Mouse (Mus musculus): ENCODE results near the gene Prrxl1.

Gene Prrxl1

DNA sequence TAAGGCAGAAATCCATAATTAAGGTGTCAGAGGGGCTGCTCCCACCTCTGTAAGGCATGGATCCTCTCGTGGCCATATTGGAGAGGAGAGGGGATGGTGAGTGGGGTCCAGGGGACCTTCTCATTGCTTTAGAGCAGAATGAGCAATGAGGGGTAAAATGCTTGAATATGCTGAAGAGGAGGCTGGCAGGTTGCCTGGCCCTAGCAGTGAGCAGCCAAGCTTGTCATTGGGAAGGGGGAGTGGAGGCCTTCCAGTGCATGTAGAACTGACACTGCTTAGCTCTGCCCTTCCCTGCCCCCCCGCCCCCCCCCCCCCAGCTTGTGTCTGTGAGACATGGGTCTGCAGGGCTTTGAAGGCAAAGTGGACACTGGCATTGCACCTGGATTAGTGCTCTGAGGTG is 28.1 kb downstream of the Prrxl1 start:
- in situ Hi-C loops (cut with MboI, MseI), result no loop called here

DNA sequence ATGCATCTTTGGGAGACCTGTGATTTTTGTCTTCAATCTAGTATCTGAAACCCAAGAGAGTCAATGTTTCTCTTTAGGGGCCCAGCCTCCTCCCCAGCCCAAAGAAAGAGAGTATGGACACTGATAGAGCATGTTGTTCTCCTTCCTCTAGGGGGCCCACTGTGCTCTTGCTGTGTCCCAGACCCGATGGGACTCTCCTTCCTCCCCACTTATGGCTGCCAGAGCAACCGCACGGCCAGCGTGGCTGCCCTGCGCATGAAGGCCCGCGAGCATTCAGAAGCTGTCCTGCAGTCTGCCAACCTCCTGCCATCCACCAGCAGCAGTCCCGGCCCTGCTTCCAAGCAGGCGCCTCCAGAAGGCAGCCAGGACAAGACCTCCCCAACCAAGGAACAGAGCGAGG is 29.4 kb downstream of the Prrxl1 start:
- in situ Hi-C loops (cut with MboI, MseI), result no loop called here

DNA sequence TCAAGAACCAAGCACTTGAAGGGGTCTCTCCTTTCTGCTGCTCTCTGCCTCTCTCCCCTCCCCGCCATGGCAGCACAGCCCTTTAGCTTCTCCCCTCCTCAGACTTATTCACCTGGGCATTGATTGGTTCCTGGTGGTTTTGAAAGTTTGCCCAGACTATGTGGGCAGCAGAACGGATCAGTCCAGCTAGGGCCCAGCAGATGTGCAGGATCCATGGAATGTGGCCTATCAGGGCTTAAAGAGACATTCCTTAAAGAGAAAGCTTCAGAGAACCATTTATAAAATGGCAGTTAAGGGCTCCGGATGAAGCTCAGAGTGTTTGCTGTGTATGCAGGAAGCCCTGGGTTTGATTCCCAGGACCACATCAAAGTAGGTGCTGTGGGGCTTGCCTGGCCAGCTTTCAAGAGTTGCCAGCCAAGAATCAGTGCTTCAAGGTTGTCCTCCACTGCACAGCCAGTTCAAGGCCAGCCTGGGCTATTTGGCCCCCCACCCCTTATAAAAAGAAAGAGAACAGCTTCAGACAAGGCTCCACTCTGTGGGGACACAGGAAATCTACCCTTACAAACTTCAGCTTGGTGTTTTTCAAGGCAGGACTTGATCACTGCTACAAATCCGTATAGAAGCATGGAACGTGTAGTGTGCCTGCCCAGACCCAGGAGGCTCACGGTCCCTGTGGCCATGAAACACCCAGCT is 33.8 kb downstream of the Prrxl1 start:
- in situ Hi-C loops (cut with MboI, MseI), result no loop called here

DNA sequence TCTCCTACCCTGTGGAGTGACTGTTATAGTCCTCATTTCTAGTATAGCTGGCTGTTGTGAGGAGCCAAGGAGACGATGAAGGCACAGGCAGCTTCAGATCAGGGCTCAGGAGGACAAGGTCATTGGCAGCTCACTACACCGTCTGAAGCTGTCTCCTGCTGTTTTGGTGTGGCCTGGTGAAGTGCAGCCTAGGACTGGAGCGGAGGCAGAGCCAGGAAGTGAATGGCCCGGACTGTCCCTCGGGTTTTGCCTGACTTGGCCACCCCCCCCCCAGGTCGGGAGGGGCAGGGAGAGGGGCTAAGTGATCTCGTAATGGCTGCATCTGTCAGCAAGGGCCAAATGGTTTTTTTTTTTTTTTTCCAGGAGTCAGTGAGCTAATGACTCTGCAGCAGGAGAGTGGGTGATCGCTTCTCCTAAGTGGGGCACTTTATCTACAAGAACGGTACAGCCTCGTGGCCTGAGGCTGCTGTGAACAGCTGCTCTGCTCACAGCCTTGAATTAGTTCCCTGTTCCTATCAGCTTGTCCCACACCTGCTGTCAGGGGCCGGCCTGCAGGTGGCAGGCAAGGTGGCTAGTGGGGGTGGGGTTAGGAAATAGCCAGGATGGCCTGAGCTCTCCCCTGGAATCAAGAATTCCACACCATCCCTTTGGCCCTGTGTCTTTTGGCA is 34.9 kb downstream of the Prrxl1 start:
- in situ Hi-C loops (cut with MboI, MseI), result no loop called here

DNA sequence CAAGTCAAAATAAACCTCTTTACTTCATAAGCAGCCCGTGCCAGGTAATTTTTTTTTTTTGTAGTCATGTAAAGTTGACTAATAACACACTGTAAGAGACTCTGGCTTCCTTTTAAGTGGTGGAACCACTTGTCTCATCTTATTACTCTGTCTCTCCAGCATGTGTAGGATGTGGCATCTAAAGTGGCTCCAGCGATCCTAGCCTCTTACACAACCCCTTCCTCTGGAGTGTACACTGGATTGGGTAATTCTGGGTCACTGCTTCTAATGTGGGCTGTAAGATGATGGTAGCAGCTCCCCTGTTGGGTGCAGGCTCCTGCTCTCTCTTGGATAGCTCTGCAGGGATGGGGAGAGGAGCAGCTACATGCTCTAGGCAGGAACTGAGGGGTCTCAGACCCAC is 39.3 kb downstream of the Prrxl1 start:
- in situ Hi-C loops (cut with MboI, MseI), result no loop called here

DNA sequence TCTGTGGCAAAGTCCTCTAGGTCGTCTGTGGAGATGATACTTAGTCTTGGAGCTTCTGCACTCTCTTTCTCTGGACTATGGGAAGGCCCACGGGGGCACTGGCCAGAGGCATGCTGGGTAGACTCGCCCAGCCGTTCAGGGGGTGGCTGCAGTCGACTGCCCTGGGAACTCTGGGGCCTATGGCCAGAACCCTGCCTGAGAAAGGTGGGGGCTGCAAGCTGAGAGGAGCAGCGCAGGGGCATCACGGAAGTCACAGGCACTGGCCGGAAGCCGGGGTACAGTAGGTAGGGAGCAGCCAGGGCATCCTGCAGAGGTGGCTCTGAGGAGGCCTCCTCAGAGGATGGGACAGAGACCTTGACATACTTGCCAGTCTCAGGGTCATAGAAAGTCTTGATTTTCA is 60.6 kb downstream of the Prrxl1 start:
- in situ Hi-C loops (cut with MboI, MseI), result no loop called here

DNA sequence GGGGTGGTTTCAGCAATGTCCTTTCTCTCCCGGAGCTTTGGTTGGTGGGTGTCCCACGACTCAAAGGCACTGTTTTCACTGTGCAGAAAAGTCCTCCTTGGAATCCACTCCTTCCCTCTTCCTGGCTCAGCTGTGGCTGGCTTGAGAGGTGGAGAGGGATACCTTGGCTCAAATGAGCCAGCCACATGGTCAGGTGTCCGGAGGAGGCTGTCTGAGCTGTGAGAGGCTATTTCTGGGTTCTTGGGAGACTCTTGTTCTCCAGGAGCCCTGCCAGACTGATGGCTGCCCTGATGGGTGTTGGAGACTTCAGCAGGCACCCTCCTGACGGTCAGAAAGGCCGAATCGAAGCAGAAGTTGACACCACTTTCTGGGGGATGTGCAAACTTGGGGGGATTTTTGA is 63.9 kb downstream of the Prrxl1 start:
- in situ Hi-C loops (cut with MboI, MseI), result no loop called here

DNA sequence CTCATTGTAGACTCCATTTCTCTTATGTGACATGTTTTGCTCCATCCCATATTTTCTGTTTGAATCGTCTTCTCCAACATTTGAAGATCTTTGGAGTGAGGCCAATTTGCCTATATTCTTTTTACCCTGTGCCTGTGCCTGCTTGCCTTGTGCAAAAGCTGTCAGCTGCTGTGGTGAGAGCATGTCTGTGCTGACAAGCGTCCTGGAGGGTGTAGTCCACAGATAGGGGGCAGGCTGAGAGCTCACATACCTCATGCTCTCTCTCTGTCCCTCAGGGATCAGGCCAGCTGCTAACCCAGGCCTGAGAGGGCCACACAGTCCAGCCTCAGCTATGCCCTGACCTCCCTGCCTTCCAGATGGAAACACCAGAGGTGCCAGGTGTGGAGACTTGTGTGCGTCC is 74.0 kb downstream of the Prrxl1 start:
- in situ Hi-C loops (cut with MboI, MseI), result no loop called here

DNA sequence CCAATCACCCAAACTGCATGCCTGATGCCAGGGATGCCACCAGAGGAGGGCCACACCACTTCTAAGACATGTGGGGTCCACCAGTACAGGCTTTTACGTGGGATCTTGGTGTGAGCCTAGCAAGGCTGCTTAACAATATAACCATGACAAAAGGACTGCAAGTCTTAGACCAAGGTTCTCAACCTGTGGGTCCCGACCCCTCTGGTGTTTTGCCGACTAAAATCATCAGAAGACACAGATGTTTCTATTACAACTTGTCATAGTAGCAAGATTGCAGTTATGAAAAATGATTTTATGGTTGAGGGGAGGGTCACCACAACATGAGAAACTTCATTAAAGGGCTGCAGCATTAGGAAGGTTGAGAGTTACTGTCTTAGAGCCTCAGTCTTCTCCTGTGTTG is 79.4 kb downstream of the Prrxl1 start:
- in situ Hi-C loops (cut with MboI, MseI), result no loop called here

DNA sequence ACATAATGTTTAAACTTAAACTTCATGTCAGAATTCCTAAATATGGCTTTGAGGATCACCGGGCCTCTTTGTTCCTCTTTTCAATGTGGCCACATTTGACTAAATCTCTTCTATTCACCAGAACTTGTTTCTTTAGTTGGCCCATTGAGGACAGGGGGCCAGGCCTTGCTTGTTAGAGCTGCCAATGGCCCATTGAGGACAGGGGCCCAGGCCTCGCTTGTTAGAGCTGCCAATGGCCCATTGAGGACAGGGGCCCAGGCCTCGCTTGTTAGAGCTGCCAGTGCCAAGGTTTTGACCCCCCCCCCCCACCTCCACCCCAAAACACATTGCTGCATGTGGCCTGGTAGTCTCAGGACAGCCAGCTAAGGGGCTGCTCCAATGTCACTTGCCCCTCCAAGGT is 82.4 kb downstream of the Prrxl1 start:
- in situ Hi-C loops (cut with MboI, MseI), result no loop called here

DNA sequence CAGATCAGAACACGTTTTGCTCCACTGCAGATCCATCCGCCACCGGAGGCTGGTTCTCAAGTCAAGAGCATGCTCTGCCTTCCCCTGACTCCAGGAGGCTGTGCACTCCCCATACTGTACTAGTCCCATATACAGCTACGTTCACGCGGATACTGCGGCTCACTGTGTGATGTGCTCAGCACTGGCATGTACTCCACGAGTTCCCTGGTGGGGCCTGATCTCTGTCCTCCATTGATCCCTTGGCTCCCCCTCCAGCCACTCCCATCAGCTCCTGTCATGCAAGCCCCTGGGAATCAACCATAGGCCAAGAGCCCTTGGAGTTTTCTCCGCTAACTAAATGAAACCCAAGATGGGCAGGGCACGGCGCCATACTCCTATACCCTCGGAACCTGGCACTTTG is 83.3 kb downstream of the Prrxl1 start:
- in situ Hi-C loops (cut with MboI, MseI), result no loop called here

DNA sequence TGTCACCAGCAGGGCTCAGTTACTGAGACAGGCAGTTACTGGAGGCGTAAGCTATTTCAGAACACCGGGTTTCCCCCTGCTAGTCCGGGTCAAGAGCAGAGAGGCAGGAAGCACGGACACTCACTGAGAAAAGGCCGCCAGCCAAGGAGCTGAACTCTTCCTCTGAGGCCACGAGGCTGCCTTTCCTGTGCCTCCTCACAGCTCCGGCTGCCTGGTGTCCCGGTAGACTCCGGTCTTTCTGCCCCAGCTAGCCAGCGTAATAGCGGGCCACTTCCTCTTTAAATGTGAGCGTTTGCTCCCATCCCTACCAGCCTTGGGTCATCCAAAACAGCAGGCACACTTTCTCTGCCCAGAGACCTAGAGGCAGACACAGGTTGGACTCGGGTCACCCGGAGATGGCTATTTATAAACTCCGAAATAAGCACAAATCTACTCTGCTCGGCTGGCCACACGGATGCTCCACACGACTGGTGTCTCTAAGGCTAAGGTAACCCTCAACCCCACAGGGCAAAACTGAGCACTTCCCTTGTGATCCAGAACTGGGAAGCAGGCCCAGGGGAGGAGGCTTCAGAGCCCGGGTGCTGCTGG is 84.1 kb downstream of the Prrxl1 start:
- in situ Hi-C loops (cut with MboI, MseI), result no loop called here

DNA sequence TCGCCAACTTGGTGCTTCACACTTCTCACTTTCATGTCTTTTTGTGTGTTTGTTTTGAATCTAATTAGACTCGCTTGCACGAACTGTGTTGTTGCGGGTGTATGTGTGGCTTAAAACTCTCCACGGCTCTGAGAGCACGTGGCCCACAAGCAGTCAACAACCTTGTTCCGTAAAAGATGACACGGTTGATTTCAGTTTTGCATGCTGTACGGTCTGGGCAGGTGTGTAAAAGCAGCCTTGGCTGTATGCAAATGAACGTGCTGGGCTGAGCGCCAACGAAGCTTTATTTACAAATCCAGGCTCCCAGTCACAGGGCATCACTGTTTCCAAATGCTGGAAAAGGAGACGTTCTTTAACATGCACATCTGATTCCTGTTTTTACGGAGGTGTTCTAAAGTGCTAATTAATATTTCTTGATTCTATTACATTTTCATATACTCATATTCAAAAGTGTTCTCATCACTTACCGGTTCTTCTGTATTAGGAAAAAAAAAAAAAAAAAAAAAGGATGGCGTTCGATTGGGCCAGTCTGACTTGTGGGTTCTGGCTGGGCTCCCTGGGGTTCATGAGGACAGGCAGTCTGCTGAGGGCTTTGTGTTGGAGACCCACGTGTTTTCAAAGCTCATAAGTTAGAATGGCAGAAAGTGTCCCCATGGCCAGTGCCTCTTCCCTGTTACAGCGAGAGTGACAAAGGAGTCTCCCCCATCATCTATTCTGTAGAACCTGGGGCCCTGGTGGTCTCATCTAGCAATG is 85.0 kb downstream of the Prrxl1 start:
- in situ Hi-C loops (cut with MboI, MseI), result no loop called here

DNA sequence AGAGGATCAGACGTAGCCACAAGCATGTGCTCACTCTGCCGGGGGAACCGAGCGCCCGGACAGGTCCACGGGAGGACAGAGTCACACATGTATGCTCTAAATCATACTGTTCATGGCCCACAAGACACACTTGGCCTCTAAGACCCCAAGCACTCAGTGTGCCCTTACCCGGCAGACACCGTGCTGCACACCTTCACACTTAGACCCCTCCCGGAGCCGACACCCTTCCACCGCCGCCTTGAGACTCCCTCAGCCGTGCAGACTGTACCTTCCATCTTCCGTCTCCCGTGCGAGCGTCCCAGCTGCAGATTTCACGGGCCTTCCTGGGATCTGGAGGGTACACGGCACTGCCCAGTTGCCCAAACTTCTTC is 85.5 kb downstream of the Prrxl1 start:
- in situ Hi-C loops (cut with MboI, MseI), result no loop called here

DNA sequence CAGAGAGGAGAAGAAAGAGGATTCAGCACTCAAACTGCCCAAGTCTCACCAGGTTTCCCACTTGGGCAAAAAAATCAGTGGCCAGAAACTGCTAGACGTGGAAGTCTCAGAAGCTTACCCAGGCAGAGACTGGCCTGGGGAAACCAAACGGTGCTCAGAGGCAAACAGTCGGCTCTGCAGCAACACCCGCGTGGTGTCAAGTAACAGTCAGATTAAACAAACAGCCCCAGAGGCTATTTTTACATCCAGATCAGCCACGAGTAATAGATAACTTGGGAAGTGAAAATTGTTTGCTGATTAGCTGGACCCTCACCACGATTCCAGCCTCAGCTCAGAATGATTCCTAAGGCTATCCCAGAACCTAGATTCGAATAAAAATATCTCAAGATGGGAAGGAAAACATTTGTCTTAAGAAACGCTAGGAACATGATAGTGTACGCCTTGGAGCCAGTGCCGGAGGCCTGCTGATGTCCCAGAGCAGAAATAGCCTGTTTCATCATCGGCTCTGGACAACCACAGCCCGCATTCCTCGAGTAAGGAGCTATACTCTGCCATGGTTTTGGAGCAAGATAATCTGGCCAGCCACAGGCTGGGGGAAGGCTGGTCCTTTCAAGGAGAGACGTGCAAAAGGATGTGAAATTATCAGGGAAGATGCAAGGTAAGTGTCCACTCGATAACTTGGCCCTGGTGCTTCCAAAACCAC is 86.1 kb downstream of the Prrxl1 start, which contains the start of gene 3425401B19Rik:
TSS of gene 3425401B19Rik (minus strand) at position 170 of the 703 bp plus-strand sequence.
- in situ Hi-C loops (cut with MboI, MseI), result no loop called here

DNA sequence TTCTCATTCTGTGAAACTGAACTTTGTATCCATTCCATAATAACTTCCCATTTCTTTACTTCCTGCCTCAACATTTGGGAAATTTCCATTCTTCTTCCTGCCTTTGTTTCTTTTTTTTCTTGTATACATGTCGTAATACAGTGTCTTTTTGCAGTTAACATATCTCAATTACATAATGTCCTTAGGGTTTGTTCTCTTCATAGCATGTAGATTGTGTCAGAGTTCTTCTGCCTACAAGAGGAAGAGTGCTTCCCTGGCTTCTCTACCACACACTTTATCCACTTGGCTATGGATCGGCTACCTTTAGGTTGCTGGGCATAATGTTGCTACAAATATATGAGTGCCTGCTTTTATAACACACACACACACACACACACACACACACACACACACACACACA is 96.7 kb downstream of the Prrxl1 start:
- in situ Hi-C loops (cut with MboI, MseI), result loop anchor here (10.0 kb wide), 2 partner anchors 941 to 1739 kb away; no protein-coding TSS in a partner anchor

DNA sequence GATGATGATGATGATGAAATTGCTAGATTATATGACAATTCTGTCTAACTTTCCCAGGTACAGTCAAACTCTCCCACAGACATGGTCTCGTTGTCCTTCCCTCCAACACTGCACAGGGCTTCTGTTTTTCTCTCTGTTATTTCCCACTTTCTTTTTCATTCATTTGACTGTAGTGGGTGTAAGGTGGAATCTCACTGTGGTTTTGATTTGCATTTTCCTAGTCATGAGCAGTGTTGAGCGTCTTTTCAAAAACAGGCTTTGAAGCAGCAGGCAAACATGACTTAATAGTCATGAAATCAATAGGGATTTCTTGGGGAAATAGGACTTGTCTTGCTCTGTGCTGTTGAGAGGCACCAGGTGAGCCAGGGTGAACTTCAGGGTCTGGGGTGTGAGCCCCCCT is 97.1 kb downstream of the Prrxl1 start:
- in situ Hi-C loops (cut with MboI, MseI), result loop anchor here (10.0 kb wide), 2 partner anchors 942 to 1738 kb away; no protein-coding TSS in a partner anchor

DNA sequence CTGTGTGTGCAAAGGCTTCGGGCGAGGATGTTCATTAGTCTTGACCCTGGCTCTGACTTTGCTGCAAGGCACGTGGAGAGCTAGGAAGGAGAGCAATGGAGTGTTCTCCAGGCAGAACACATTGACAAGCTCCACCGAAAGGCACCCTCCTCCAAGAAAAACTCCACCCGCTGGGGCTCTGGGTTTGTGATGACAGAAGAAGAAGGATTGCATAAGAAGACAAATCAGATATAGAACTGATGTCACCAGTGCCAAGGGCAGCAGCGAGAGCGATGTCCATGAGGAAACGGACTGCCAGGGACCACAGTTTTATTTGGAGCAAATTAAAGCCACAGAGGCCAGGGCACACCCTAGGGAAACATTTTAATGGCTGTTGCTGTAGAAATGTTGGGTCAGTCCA is 98.6 kb downstream of the Prrxl1 start:
- in situ Hi-C loops (cut with MboI, MseI), result loop anchor here (10.0 kb wide), 2 partner anchors 943 to 1737 kb away; no protein-coding TSS in a partner anchor

DNA sequence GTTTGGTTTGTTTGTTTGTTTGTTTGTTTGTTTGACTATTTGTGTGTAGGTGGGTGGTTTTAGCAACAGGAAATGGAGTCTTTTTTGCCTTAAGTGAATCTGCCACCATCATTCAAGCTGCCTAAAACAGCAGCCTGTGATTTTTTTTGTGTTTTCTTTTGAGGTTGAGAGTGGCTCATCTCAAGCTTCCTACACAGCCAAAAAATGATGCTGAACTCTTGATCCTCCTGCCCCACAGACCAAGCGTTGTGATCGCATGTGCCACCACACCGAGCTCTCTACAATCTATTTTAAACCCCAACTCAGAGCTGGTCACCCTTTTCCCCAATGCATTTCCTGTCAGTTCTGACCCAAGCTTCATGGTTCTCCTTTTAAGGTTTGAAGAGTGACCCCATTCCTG is 99.3 kb downstream of the Prrxl1 start:
- in situ Hi-C loops (cut with MboI, MseI), result loop anchor here (10.0 kb wide), 2 partner anchors 944 to 1736 kb away; no protein-coding TSS in a partner anchor
